Mouse (Mus musculus) thymus, adult 2 months (tissue): ENCODE measurements around the gene Nelfb. TPM values are rescaled to one million over a fixed set of nuclear protein-coding genes. Genes with fewer than 3 reads are reported as not detected.

ENCODE experiments used
- DNase-seq: peaks from one replicate; pipeline ENCODE4 v3.0.0; 2021
- H3K27ac ChIP-seq: fragments of 200-500 bp; 2 replicates; pipeline ENCODE4 v1.5.1; 2012; ENCODE audit warnings: low read length, control low read depth; ENCODE audit not compliant: control insufficient read depth, insufficient read depth
- H3K27me3 ChIP-seq: fragments of 200-500 bp; 2 replicates; pipeline ENCODE4 v1.6.1; 2012; ENCODE audit warnings: mild to moderate bottlenecking, low read length, moderate library complexity, mixed read lengths; ENCODE audit not compliant: control insufficient read depth, insufficient read depth
- H3K36me3 ChIP-seq: fragments of 200-500 bp; 2 replicates; pipeline ENCODE4 v1.6.1; 2012; ENCODE audit warnings: mild to moderate bottlenecking, low read length, moderate library complexity; ENCODE audit not compliant: control insufficient read depth, insufficient read depth
- H3K4me1 ChIP-seq: fragments of 200-500 bp; replicated peaks from 2 replicates; pipeline ENCODE4 v1.6.1; 2012; ENCODE audit warnings: low read length; ENCODE audit not compliant: control insufficient read depth, insufficient read depth
- H3K4me3 ChIP-seq: fragments of 200-500 bp; 2 replicates; pipeline ENCODE4 v1.5.1; 2012; ENCODE audit warnings: mild to moderate bottlenecking, low read length, control low read depth, moderate library complexity; ENCODE audit not compliant: control insufficient read depth, insufficient read depth
- CTCF ChIP-seq: fragments of 200-500 bp; IDR thresholded peaks from 2 replicates; pipeline ENCODE4 v1.5.1; 2012; ENCODE audit warnings: mild to moderate bottlenecking, control low read depth, low read length, moderate library complexity, borderline replicate concordance; ENCODE audit not compliant: control insufficient read depth, poor library complexity, insufficient read depth; ENCODE audit errors: extremely low read depth
- POLR2A ChIP-seq: fragments of 200-500 bp; IDR thresholded peaks from 2 replicates; pipeline ENCODE4 v1.6.1; 2012; ENCODE audit warnings: mild to moderate bottlenecking, low read length, control low read depth, moderate library complexity; ENCODE audit not compliant: control insufficient read depth, poor library complexity, insufficient read depth; ENCODE audit errors: extremely low read depth
- WGBS: fragments of 180-500 bp; shearing (Covaris S2); methylation state at CpG from one replicate; pipeline ENCODE4 v1.1.7; 2018; 5-methylcytosine and 5-hydroxymethylcytosine counted together
- polyA plus RNA-seq: library from polyadenylated mRNA; depleted of rRNA; stranded (reverse); fragments of >200 nt; gene quantifications from 2 replicates; pipeline ENCODE4 v1.2.3, GENCODE M21; 2012; rRNA removed

Gene Nelfb
- polyA plus RNA-seq, 1 experiment: 115 TPM

GRCm38 (mm10) chr2:25167481-25167880 is 43.8 kb downstream of the Nelfb start:
- no peak overlapping the region for H3K27ac ChIP-seq
- TF ChIP-seq CTCF (no peak), POLR2A (no peak)
- H3K27me3 ChIP-seq: no peaks in the 10 kb centered on the region
- no peaks in the 10 kb centered on the region for H3K36me3 ChIP-seq
- no peak for DNase-seq
- WGBS: 43% methylated on average over 4 of the region's 4 CpGs
- H3K4me3 ChIP-seq: peak overlapping the region; percentile 29
- peaks cover 36% of the 10 kb centered on the region for H3K4me1 ChIP-seq

GRCm38 (mm10) chr2:25157655-25158054 is 53.6 kb downstream of the Nelfb start:
- TF ChIP-seq POLR2A (no peak), CTCF (no peak)
- H3K4me3 ChIP-seq: no peak overlapping the region
- WGBS: 56% methylated on average over 2 of the region's 2 CpGs
- no peak overlapping the region for H3K27ac ChIP-seq
- peak; percentile 52 for DNase-seq
- no peaks in the 10 kb centered on the region for H3K27me3 ChIP-seq
- H3K36me3 ChIP-seq: no peaks in the 10 kb centered on the region
- H3K4me1 ChIP-seq: no peaks in the 10 kb centered on the region

- Histone ChIP-seq H3K4me3 (no peak overlapping the region), H3K4me1 (no peaks in the 10 kb centered on the region), H3K36me3 (no peaks in the 10 kb centered on the region), H3K27me3 (no peaks in the 10 kb centered on the region), H3K27ac (no peak overlapping the region)
- DNase-seq: no peak
- 53% methylated on average over 2 of the region's 2 CpGs for WGBS
- TF ChIP-seq POLR2A: no peak
- TF ChIP-seq CTCF: no peak
Measured at GRCm38 (mm10) chr2:25156990-25157389, 54.3 kb downstream of the Nelfb start.

- DNase-seq: no peak
- Histone ChIP-seq H3K27ac (no peak overlapping the region), H3K4me3 (no peak overlapping the region), H3K36me3 (no peaks in the 10 kb centered on the region), H3K4me1 (no peaks in the 10 kb centered on the region), H3K27me3 (no peaks in the 10 kb centered on the region)
- 96% methylated on average over 3 of the region's 3 CpGs for WGBS
- TF ChIP-seq CTCF (no peak), POLR2A (no peak)
Measured at GRCm38 (mm10) chr2:25156177-25156576, 55.1 kb downstream of the Nelfb start.

GRCm38 (mm10) chr2:25151280-25151956 is 59.9 kb downstream of the Nelfb start:
- Histone ChIP-seq H3K36me3 (no peaks in the 10 kb centered on the region), H3K4me1 (no peaks in the 10 kb centered on the region), H3K4me3 (no peak overlapping the region), H3K27me3 (no peaks in the 10 kb centered on the region), H3K27ac (no peak overlapping the region)
- DNase-seq: no peak
- TF ChIP-seq POLR2A: no peak
- TF ChIP-seq CTCF: no peak
- WGBS: 89% methylated on average over 4 of the region's 4 CpGs

Other genes starting within 250 kb of the Nelfb start
- 27.2 and 31.2 TPM in 2 replicates for gene Dph7, start 249.1 kb downstream of the Nelfb start, polyA plus RNA-seq
- gene Mrpl41, start 236.4 kb downstream of the Nelfb start, polyA plus RNA-seq: 40.6 and 43.4 TPM in 2 replicates
- gene Pnpla7, start 235.5 kb downstream of the Nelfb start, polyA plus RNA-seq: 52.7 and 53.9 TPM in 2 replicates
- 41.6 and 50.4 TPM in 2 replicates for gene Nsmf, start 157.1 kb downstream of the Nelfb start, polyA plus RNA-seq
- gene Entpd8, start 131.2 kb downstream of the Nelfb start, polyA plus RNA-seq: 0.58 and 0.91 TPM in 2 replicates
- 0.24 and 0.44 TPM in 2 replicates for gene Noxa1, start 116.3 kb downstream of the Nelfb start, polyA plus RNA-seq
- gene Nrarp, start 30.7 kb downstream of the Nelfb start, polyA plus RNA-seq: 13.7 and 16.9 TPM in 2 replicates
- 90.6 and 94.7 TPM in 2 replicates for gene Tor4a, start 14.6 kb downstream of the Nelfb start, polyA plus RNA-seq
- gene Stpg3, start 3.1 kb upstream of the Nelfb start, polyA plus RNA-seq: 0.12 TPM in 1 of 2 replicates, not detected in the other
- 0.11 and 0.12 TPM in 2 replicates for gene Fam166a, start 7.3 kb upstream of the Nelfb start, polyA plus RNA-seq
- gene Tubb4b, start 13.2 kb upstream of the Nelfb start, polyA plus RNA-seq: 613 and 694 TPM in 2 replicates
- gene Slc34a3, start 22.9 kb upstream of the Nelfb start, polyA plus RNA-seq: 0.05 and 0.15 TPM in 2 replicates
- 0.05 TPM in 1 of 2 replicates, not detected in the other for gene Rnf224, start 25.3 kb upstream of the Nelfb start, polyA plus RNA-seq
- gene Rnf208, start 30.8 kb upstream of the Nelfb start, polyA plus RNA-seq: 3.6 and 4.5 TPM in 2 replicates
- 1.6 and 2.1 TPM in 2 replicates for gene Cysrt1, start 31.0 kb upstream of the Nelfb start, polyA plus RNA-seq
- 41.1 and 43.0 TPM in 2 replicates for gene AL732309.1, start 35.4 kb upstream of the Nelfb start, polyA plus RNA-seq
- gene Tmem203, start 44.0 kb upstream of the Nelfb start, polyA plus RNA-seq: 66.1 and 79.1 TPM in 2 replicates
- 24.4 and 25.9 TPM in 2 replicates for gene Tprn, start 51.1 kb upstream of the Nelfb start, polyA plus RNA-seq
- 164 and 182 TPM in 2 replicates for gene Ssna1, start 60.9 kb upstream of the Nelfb start, polyA plus RNA-seq
- 141 and 144 TPM in 2 replicates for gene Anapc2, start 61.0 kb upstream of the Nelfb start, polyA plus RNA-seq
- gene Tmem210, start 76.7 kb upstream of the Nelfb start, polyA plus RNA-seq: 0.35 TPM in 1 of 2 replicates, not detected in the other
- gene Lrrc26, start 78.4 kb upstream of the Nelfb start, polyA plus RNA-seq: 1.0 and 1.6 TPM in 2 replicates
- gene Grin1, start 107.7 kb upstream of the Nelfb start, polyA plus RNA-seq: 0.50 TPM in 2 replicates
- 23.1 and 26.3 TPM in 2 replicates for gene Man1b1, start 120.8 kb upstream of the Nelfb start, polyA plus RNA-seq
- 24.5 and 25.6 TPM in 2 replicates for gene Dpp7, start 144.9 kb upstream of the Nelfb start, polyA plus RNA-seq
- gene Uap1l1, start 154.2 kb upstream of the Nelfb start, polyA plus RNA-seq: 23.0 and 24.4 TPM in 2 replicates
- 29.7 and 45.2 TPM in 2 replicates for gene Sapcd2, start 160.8 kb upstream of the Nelfb start, polyA plus RNA-seq
- 11.7 and 14.0 TPM in 2 replicates for gene Entpd2, start 184.4 kb upstream of the Nelfb start, polyA plus RNA-seq
- 28.4 and 30.8 TPM in 2 replicates for gene Npdc1, start 187.9 kb upstream of the Nelfb start, polyA plus RNA-seq
- gene Fut7, start 211.8 kb upstream of the Nelfb start, polyA plus RNA-seq: 1.9 and 2.0 TPM in 2 replicates
- 86.6 and 100 TPM in 2 replicates for gene Abca2, start 217.2 kb upstream of the Nelfb start, polyA plus RNA-seq
- gene Clic3, start 245.3 kb upstream of the Nelfb start, polyA plus RNA-seq: 11.6 and 17.3 TPM in 2 replicates
- 165 and 192 TPM in 2 replicates for gene Paxx, start 249.6 kb upstream of the Nelfb start, polyA plus RNA-seq